Mouse (Mus musculus) sigmoid colon, adult 10 weeks (tissue): ENCODE results near the gene Olfr1497. TPM values are rescaled to one million over a fixed set of nuclear protein-coding genes. Genes with fewer than 3 reads are reported as not detected.

Experiments used
- polyA plus RNA-seq: library from polyadenylated mRNA; stranded (reverse); fragments of 350-450 nt; fragmentation: Illumina TruSeq; extraction: RNeasy Lipid Tissue Mini Kit (QIAGEN cat#74804); gene quantifications from one replicate; pipeline ENCODE4 v1.2.3, GENCODE M21; 2014; ENCODE audit warnings: low read depth, low replicate concordance

Gene Olfr1497
- polyA plus RNA-seq: not detected

DNA sequence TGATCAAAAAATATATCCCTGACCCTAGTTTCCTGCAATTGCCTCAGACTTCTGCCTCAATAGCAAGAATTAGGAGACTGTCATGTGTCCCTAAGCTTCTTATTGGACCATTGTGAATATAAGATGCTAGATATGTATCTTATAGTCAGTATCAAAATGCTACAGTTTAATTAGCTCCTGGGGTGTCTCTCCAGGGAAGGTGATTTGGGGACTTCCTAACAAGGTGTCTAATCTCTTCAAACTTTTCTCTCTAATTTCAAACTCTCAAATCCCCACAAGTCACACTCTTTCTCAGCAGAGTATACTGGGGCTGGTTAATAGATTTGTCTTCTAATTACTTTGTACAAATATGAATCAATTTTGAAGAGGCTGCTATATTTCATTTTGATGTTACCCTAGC, at the start of gene Olfr1497:
TSS of gene Olfr1497 (minus strand) at position 101 of the 400 bp plus-strand sequence.

DNA sequence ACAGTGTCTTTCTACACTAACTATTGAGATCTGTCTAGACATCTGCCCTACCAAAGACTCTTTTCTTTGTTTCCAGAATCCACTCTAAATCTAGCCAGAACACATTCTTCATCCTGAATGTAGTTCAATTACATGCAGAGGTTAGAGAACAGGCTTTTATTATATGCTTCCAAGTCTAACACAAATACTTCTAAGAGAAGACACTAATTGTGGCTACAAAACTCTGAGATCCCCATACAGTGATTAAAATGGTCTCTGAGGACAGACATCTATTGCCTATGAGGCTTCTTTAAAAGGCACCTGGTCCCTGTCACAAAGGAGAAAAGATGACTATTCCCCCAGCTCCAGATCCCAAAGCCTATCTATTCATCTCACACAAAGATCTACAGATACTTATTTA, 32.4 kb upstream of the Olfr1497 start, which contains the start of gene Olfr1500:
TSS of gene Olfr1500 (minus strand) at position 101 of the 400 bp plus-strand sequence.

DNA sequence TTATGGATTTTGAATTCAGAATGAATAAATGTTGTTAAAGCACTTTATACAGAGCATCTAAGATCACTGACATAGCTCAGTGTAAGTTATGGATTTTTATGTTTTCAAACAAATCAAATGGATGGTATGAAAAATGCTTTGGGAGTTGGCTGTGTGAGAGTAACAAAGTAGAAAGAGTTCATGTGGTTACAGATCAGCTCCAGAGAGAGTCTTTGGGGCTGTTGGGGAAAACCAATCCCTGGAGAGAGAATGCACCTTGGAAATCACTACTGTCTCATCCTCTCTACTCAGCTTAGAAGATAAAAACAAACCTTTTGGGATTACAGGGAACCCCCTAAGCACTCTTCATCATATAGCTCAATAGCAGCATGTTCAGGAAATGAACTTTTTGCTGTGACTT, 21.3 kb upstream of the Olfr1497 start, which contains the start of gene Olfr1499:
TSS of gene Olfr1499 (minus strand) at position 101 of the 400 bp plus-strand sequence.

DNA sequence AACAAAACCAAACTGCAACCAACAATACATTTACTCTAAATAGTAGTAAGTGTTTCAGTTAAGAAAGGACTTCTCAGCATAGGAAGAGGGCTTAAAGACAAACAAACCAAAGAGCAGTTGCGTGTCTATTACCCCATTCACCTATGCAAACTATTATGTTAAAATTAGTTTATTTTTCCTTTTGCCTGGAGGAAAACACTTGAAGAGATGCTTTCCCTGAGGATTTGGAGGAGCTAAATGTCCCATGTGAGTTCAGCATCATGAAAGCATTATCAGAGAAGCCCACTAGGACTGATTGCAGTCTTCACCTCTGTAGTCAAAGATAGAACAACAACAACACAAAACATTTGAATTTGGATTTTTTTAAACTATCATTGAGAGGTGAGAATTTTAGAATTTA, 20.4 kb downstream of the Olfr1497 start, which contains the start of gene Olfr1496:
TSS of gene Olfr1496 (plus strand) at position 301 of the 400 bp plus-strand sequence.

DNA sequence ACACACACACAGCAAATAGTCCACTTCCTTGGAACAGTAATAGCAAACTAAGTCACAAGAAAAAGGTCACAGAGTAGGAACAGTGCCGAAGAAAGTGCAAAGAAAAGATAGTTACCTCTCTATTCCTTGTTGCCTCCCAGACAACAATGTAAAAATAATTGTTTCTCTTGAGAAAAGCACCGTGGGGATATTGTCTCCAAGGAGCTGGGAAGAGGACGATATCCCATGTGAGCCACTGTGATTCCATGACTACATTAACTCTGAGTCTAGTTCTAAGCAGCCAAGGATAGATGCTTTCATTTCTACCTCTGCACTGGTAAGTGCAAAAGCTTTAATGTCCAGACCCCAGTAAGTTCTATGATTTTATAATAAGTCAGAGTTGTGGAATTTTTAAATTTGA, 33.7 kb downstream of the Olfr1497 start, which contains the start of gene Olfr1495:
TSS of gene Olfr1495 (plus strand) at position 301 of the 400 bp plus-strand sequence.

Other genes starting within 250 kb of the Olfr1497 start
- gene Olfr1484, start 214.7 kb downstream of the Olfr1497 start, polyA plus RNA-seq: not detected
- gene Olfr1487, start 180.8 kb downstream of the Olfr1497 start, polyA plus RNA-seq: not detected
- gene Olfr1489, start 166.6 kb downstream of the Olfr1497 start, polyA plus RNA-seq: not detected
- not detected for gene Olfr1490, start 147.1 kb downstream of the Olfr1497 start, polyA plus RNA-seq
- not detected for gene Olfr1491, start 100.9 kb downstream of the Olfr1497 start, polyA plus RNA-seq
- gene Olfr1493-ps1, start 74.9 kb downstream of the Olfr1497 start, polyA plus RNA-seq: not detected
- not detected for gene Olfr1494, start 58.5 kb downstream of the Olfr1497 start, polyA plus RNA-seq
- not detected for gene Olfr1495, start 33.6 kb downstream of the Olfr1497 start, polyA plus RNA-seq
- not detected for gene Olfr1496, start 20.3 kb downstream of the Olfr1497 start, polyA plus RNA-seq
- gene Olfr1499, start 21.2 kb upstream of the Olfr1497 start, polyA plus RNA-seq: not detected
- gene Olfr1500, start 32.3 kb upstream of the Olfr1497 start, polyA plus RNA-seq: not detected
- not detected for gene Olfr1501, start 52.5 kb upstream of the Olfr1497 start, polyA plus RNA-seq
- gene Olfr1502, start 63.6 kb upstream of the Olfr1497 start, polyA plus RNA-seq: not detected
- not detected for gene Olfr1504, start 99.7 kb upstream of the Olfr1497 start, polyA plus RNA-seq
- not detected for gene Olfr1505, start 115.3 kb upstream of the Olfr1497 start, polyA plus RNA-seq